Mouse (Mus musculus) spleen, postnatal 10 days (tissue): Measurements from ENCODE around the gene Rnf7.
A peak's percentile ranks its signal among the peaks of the same experiment; 100 is the strongest.

Experiments used
- DNase-seq, 2 experiments: peaks; one replicate each; pipeline ENCODE4 v3.0.0; 2021 to 2022; ENCODE audit warnings: low spot score in 2 of 2

The Rnf7 gene

GRCm38 (mm10) chr9:96470266-96470974 lies 8.1 kb downstream of the Rnf7 start:
- no peak for DNase-seq

GRCm38 (mm10) chr9:96469556-96470265 lies 8.8 kb downstream of the Rnf7 start:
- DNase-seq: no peak

GRCm38 (mm10) chr9:96463708-96464107 lies 14.8 kb downstream of the Rnf7 start:
- DNase-seq: no peak

- DNase-seq: no peak
These were observed 16.9 kb downstream of the Rnf7 start for GRCm38 (mm10) chr9:96461607-96462006.

- DNase-seq: no peak
These were observed 18.2 kb downstream of the Rnf7 start for GRCm38 (mm10) chr9:96460117-96460865.

- DNase-seq: no peak
These were observed 22.9 kb downstream of the Rnf7 start for GRCm38 (mm10) chr9:96455618-96456017.

DNA sequence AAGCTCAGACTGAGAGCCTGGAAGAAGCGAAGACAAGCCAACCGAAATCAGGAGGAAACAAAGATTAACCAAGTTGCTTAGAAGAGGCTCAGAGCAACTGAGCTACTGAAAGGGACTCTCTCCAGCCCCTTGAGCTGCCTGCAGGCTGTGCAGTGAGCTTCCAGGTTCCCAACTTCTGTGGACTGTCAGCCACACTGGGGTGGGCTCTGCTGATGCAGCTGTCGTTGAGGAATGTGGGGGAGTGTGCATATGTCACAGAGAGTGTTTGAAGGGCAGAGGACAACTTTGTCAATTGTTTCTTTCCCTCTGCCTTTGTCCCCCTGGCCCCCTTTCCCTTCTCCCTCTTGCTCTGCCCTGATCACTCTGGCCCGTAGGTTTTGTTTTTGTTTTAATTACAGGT lies 25.5 kb downstream of the Rnf7 start:
- no peak for DNase-seq

DNA sequence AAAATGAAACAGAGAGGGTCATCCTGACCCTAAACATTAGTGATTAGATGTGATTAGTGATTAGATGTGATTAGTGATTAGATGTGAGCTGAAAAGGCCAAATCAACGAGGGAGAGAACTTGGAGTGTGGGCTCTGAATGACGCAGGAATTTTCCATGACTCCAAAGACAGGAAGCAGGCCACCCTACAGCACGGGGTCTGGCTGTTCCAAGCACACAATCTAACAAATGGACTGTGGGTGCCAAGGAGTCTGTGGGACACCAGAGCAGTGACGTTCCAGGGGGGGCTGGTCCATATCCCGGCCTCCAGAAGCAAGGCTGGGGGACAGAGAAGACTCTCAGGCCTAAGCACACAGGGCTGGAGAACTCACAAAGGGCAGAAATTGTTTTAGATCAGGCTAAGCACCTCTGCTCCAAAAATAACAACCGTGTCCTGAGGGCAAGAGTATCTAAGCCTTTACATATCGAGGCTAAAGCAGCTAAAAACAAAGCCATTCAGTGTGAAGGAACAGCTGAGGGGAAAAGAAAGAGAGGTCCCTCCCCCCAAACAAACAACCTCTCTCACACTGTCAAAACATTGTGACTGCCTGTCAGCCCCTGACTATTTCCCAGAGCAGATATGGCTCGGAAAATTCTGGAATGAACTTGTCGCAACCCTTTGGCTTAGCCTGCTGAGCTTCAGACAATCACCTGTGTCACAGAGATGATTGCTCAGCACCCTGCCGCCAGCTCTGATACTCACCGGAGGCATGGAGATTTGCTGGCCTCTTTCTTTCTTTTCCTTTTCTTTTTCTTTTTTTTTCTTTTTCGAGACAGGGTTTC lies 27.4 kb downstream of the Rnf7 start:
- DNase-seq: no peak

DNA sequence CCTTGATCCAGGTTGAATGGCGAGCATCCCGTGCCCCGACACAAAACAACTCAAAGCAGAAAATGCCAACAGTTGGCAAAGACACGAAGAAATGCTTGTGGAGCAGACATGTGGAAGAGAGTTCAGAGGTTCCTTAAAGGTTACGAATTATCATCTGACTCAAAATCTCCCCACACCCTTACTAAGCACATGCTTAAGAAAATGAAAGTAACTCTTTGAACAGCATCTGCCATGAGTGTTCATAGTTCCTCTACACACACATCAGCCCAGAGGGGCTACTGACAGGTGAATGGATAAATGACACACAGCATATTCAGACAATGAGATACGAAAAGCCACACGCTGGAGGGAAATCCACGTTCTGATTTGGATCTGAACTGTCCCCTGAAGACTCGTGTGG lies 29.0 kb downstream of the Rnf7 start:
- DNase-seq: no peak

GRCm38 (mm10) chr9:96445351-96445750 lies 33.1 kb downstream of the Rnf7 start:
- DNase-seq: no peak

- DNase-seq: peak; percentile 16 to 29
These were observed 36.4 kb downstream of the Rnf7 start for GRCm38 (mm10) chr9:96442081-96442480.

- DNase-seq: peak in 1 of 2 experiments; percentile 45
These were observed 40.1 kb downstream of the Rnf7 start for GRCm38 (mm10) chr9:96438334-96438871.

DNA sequence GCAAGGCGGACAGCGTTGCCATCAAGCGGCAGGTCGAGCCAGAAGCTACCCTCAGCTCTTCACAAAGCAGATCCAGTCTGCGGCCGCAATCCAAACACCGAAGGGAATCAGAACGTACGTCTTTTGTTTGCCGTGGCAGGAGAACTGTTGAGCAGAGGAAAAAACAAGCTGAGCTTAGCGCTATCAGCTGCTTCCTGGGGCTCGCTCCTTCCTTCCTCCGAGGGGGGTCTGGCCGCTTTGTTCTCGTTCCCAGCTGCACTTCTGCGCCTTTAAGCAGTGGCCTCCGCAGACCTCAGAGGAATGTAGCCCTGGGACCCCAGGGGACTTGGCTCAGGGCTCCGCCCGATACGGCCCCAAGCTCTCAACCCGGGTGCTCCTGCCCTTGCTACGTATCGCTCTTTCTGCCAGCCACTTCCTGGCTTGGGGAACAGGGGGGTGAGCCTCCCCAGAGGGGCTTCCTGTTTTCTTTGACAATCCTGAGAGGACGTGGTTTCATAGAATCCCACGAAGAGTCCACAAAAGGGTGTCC lies 40.6 kb downstream of the Rnf7 start:
- peak; percentile 41 to 68 for DNase-seq

DNA sequence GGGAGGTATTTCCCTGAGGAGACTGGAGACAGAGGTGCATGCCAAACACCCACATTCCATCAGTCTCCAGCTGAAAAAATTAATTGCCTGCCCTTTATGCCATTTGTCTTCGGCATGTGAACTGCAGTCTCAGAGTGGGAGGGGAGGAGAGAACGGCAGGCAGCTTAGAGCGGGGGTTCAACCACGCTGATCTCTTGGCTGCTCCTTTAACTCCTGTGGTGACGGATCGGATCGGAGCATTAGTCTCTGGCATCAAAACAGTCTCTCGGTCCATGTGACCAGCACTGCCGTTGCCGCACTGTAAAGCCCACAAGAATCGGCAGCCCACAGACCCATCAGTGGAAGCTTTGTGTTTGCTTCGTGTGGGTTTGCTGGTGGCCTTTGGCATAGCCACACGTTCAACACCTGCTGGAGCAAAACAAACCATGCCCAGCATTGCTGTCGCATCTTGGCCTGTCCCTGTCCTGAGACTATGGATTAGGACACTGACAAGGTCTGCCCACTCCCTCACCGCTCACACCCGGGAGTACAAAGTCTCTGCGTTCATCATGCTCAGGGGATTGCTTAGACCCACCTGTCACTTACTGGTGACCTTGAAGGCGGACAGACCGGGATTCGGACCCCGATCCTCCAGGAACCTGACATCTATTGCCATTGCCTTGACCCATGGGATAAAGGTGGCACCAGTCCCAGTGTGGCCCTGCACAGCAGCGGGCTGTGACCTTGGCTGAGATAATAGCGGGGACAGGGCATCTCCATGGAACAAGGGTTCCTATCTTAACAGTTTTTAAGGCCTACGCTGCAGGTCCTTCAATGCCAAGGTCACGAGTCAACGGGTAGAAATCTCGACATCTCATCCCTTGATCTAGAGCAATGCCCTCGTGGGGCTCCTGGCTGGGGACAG lies 41.3 kb downstream of the Rnf7 start:
- peak; percentile 17 to 22 for DNase-seq

DNA sequence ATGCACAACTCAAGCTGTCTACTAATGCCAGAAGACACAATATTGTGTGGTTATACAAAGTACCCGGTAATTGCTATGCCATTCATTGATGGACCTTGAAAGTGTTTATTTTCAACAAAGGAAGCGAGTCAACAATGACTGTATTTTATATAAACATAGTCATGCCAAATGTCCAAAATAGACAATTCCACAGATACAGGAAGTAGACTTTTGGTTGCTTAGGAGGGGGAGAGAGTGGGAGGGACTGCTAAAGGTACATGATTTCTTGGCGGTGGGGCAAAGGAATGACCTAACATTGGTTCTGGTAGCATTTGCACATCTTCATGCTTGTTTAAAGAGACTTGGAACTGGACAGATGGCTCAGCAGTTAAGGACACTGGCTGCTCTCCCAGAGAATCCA lies 45.9 kb downstream of the Rnf7 start:
- no peak for DNase-seq

GRCm38 (mm10) chr9:96431081-96431480 lies 47.4 kb downstream of the Rnf7 start:
- no peak for DNase-seq

DNA sequence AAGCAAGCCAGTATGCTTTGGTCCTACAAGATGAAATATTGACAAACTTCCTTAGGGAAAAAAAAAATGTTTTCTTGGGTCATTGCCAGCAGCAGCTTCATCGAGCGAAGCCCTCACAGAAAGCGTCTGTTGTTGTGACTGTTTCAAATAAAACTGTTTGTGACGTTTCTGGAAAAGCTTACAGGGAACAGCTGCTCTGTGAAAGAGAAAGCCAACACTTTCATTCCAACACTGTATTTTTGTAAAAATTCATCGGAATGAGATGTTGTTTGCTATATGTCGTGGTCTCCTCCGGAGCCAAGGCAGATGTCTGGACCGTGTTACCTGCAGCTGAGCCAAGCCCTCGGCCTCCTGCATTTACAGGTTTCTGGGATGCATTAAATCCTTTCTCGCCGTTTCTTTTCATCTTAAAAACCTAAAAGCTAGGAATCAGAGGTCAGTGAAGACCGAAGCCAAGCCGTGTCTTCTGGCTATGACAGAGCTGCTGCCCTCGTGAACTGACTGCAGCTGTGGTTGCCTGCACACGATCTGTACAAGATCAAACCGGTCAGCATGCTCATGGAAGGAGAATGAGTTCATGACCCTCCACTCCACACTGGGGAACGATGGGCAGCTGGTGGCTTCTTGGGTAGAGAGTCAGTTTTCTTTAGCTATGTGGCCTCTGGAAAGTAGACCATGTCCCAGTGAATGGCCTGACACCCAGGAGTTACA lies 50.0 kb downstream of the Rnf7 start:
- no peak for DNase-seq

DNA sequence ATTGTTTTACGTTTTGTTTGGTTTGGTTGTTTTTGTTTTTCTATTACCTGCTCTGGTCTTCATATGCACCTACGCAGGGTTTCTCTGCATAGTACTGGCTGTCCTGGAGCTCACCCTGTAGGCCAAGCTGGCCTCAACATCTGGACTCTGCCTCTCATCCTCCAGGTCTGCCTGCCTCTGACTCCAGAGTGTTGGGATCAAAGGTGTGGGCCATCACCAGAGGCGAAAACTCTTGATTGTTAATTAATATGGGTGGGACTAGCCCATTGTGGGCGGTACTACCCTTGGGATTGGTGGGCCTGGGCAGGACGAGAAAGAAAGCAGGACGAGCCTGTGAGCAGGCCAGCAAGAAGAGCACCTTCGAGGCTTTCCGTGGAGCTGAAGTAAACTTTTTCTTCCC lies 54.4 kb downstream of the Rnf7 start:
- DNase-seq: no peak
